Comparison of ENCODE assay signal across 7 mouse cellular contexts in genomic region chr11:43618403-43618802, GRCm38 (mm10). TPM values are rescaled to one million over a fixed set of nuclear protein-coding genes. Genes with fewer than 3 reads are reported as not detected.
A peak's percentile ranks its signal among the peaks of the same experiment; 100 is the strongest.
DNase-seq lines count a peak whose midpoint lies in the region; ATAC-seq and TF ChIP-seq lines count a peak whose summit lies in the region.

No protein-coding gene starts in this region.

- no peak overlapping the region for H3K4me3 ChIP-seq in lung, embryonic 14.5 days (ENCODE audit: low read depth, low read length)
- H3K4me3 ChIP-seq in heart, adult 2 months = no peak overlapping the region
- no peak overlapping the region for H3K4me3 ChIP-seq in hindbrain, embryonic 16.5 days (ENCODE audit: low read length)

- peak overlapping the region; percentile 63 for H3K27ac ChIP-seq in lung, embryonic 14.5 days (ENCODE audit: low read depth)
- H3K27ac ChIP-seq in heart, adult 2 months = peak overlapping the region; percentile 52
- no peak overlapping the region for H3K27ac ChIP-seq in hindbrain, embryonic 16.5 days (ENCODE audit: low read depth, low read length)

- peak; percentile 66; the same call in 1 of the 2 replicates for ATAC-seq in lung, embryonic 14.5 days (ENCODE audit: insufficient read depth)
- ATAC-seq in hindbrain, embryonic 16.5 days = peak; percentile 74

- TF ChIP-seq CTCF in lung, embryonic 14.5 days (IDR thresholded peaks at IDR 0.05; ENCODE audit: low read depth) = no peak
- TF ChIP-seq CTCF in heart, adult 2 months (IDR thresholded peaks at IDR 0.05) = no peak

- no peaks in the 10 kb centered on the region for H3K36me3 ChIP-seq in lung, embryonic 14.5 days (ENCODE audit: insufficient read depth)
- no peaks in the 10 kb centered on the region for H3K36me3 ChIP-seq in heart, adult 2 months (ENCODE audit: control insufficient read depth, insufficient read depth, low read length)
- H3K36me3 ChIP-seq in hindbrain, embryonic 16.5 days (ENCODE audit: control insufficient read depth, insufficient read depth, low read length) = no peaks in the 10 kb centered on the region

- H3K4me1 ChIP-seq in lung, embryonic 14.5 days (ENCODE audit: insufficient read depth) = no peaks in the 10 kb centered on the region
- H3K4me1 ChIP-seq in heart, adult 2 months (ENCODE audit: control insufficient read depth, insufficient read depth, low read length) = peaks cover 2% of the 10 kb centered on the region; the same call in 1 of the 2 replicates
- H3K4me1 ChIP-seq in hindbrain, embryonic 16.5 days (ENCODE audit: control insufficient read depth, insufficient read depth, low read depth, low read length) = peaks cover 2% of the 10 kb centered on the region; the same call in 1 of the 2 replicates

- peak; percentile 13 for DNase-seq in lung, embryonic 14.5 days
- DNase-seq in lung, postnatal 14 days = no peak
- DNase-seq in heart, adult 2 months = peak; percentile 25 to 28
- peak; percentile 52 for DNase-seq in retina, postnatal 1 day
- no peak for DNase-seq in ovary, postnatal 10 days (ENCODE audit: low spot score)
- no peak for DNase-seq in kidney, postnatal 10 days

- intact Hi-C loops in heart, adult 2 months (cut with DNase I) = no loop called here

- no peaks in the 10 kb centered on the region for H3K27me3 ChIP-seq in lung, embryonic 14.5 days (ENCODE audit: insufficient read depth, low read length)
- no peaks in the 10 kb centered on the region for H3K27me3 ChIP-seq in heart, adult 2 months (ENCODE audit: control insufficient read depth, insufficient read depth, low read length)
- no peaks in the 10 kb centered on the region for H3K27me3 ChIP-seq in hindbrain, embryonic 16.5 days (replicated peaks; ENCODE audit: control insufficient read depth, insufficient read depth, low read length)

- 57% methylated on average over 7 of the region's 7 CpGs for WGBS in lung, embryonic 14.5 days
- WGBS in heart, adult 2 months = 69% methylated on average over 7 of the region's 7 CpGs
- WGBS in hindbrain, embryonic 16.5 days = 37% methylated on average over 7 of the region's 7 CpGs

- H3K79me2 ChIP-seq in heart, adult 2 months (replicated peaks; ENCODE audit: control insufficient read depth, insufficient read depth, low read length) = no peaks in the 10 kb centered on the region

- H3K4me2 ChIP-seq in lung, embryonic 14.5 days = no peak overlapping the region
- no peak overlapping the region for H3K4me2 ChIP-seq in hindbrain, embryonic 16.5 days (ENCODE audit: low read length)

- TF ChIP-seq EP300 in heart, adult 2 months (IDR thresholded peaks at IDR 0.05; ENCODE audit: insufficient read depth, low read depth, low read length) = no peak

- no peak for TF ChIP-seq POLR2A in heart, adult 2 months (IDR thresholded peaks at IDR 0.05; ENCODE audit: insufficient read depth, low read depth, low read length)

- no peaks in the 10 kb centered on the region for H3K9me3 ChIP-seq in lung, embryonic 14.5 days (ENCODE audit: low read depth, low read length)
- H3K9me3 ChIP-seq in hindbrain, embryonic 16.5 days (ENCODE audit: control insufficient read depth, low read length) = no peaks in the 10 kb centered on the region

- H3K9ac ChIP-seq in lung, embryonic 14.5 days = no peak overlapping the region
- no peak overlapping the region for H3K9ac ChIP-seq in heart, adult 2 months (ENCODE audit: low read depth, low read length)
- no peak overlapping the region for H3K9ac ChIP-seq in hindbrain, embryonic 16.5 days (ENCODE audit: low read depth, low read length)

RNA-seq across cellular contexts. Expression of gene Fabp6, which starts 17.1 kb away (rescaled TPM):
- not detected in 2 replicates for polyA plus RNA-seq in lung, embryonic 14.5 days (2014; fragmentation: Nextera tagmentation; extraction: Ambion mirVana)
- total RNA-seq in heart, adult 2 months (2021) = not detected
- not detected in 2 replicates for polyA plus RNA-seq in heart, adult 2 months (2012; rRNA removed)
- polyA plus RNA-seq in hindbrain, embryonic 16.5 days (2015; fragmentation: Nextera tagmentation; extraction: Ambion mirVana) = not detected in 2 replicates

RNA-seq across cellular contexts. Expression of gene 4933415A04Rik, which starts 31.6 kb away (rescaled TPM):
- 6.9 and 7.6 TPM in 2 replicates for polyA plus RNA-seq in lung, embryonic 14.5 days (2014; fragmentation: Nextera tagmentation; extraction: Ambion mirVana)
- under 1 TPM; 0.26 to 0.68 TPM for total RNA-seq in heart, adult 2 months (2021)
- 0.23 and 0.29 TPM in 2 replicates for polyA plus RNA-seq in heart, adult 2 months (2012; rRNA removed)
- polyA plus RNA-seq in hindbrain, embryonic 16.5 days (2015; fragmentation: Nextera tagmentation; extraction: Ambion mirVana) = 2.2 and 3.3 TPM in 2 replicates

Comparison
In these comparisons a context has a peak if more than half of its experiments do, and no peak if none do; other contexts are left out.
1. DNase-seq: peak in lung, embryonic 14.5 days (single experiment), heart, adult 2 months (2 of 2) and retina, postnatal 1 day (single experiment); none in lung, postnatal 14 days (single experiment), ovary, postnatal 10 days (single experiment) and kidney, postnatal 10 days (single experiment).